Mouse (Mus musculus): ENCODE data around the gene Fbxo9. TPM values are rescaled to one million over a fixed set of nuclear protein-coding genes. Genes with fewer than 3 reads are reported as not detected.
"Not testable (repeated sequence)": the region's sequence is repeated elsewhere in the genome, so short reads cannot be mapped to it uniquely, and the experiment has no call there.

Gene Fbxo9
- total RNA-seq (2021): 10 to 100 TPM; 32.0 to 33.2 TPM
- long read RNA-seq, experiment 1, transcript Fbxo9-202 (13 exons, 2,155 nt): major isoform, 29 of 36 reads
- long read RNA-seq, experiment 1, partial matches to known transcripts: 0 of 36 reads
- long read RNA-seq, experiment 1, other reads (novel, unspliced or antisense): 3 of 36 reads
- long read RNA-seq, experiment 2, transcript Fbxo9-202 (13 exons, 2,155 nt): major isoform, 9 of 16 reads
- long read RNA-seq, experiment 2, partial matches to known transcripts: 0 of 16 reads
- long read RNA-seq, experiment 2, other reads (novel, unspliced or antisense): 5 of 16 reads

DNA sequence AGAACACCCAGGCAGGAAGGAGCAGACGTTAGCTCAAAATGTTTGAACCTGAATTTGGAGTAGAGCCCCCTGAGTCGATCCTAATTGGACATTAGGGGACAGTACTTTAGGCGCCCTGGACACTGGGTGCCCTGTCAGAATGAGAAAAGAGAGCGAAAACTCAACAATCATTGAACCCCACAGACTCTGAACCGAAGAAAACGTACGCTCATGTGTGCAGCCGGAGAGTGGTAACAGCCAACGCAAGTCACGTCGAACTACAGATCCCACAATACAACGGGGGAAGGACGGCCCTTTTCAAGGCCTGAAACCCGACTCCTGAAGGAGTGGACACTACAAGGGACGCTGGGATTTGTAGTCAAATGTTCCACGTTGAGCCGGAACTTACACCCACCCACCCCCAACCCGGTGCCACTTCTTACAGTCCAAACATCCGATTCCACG, at the start of gene Fbxo9, which contains the start of gene Ick:
TSS of gene Fbxo9 (minus strand) at position 270 of the 444 bp plus-strand sequence.
TSS of gene Ick (plus strand) at position 397 of the 444 bp plus-strand sequence.
- DNase-seq: peak; percentile 94 to 96

DNA sequence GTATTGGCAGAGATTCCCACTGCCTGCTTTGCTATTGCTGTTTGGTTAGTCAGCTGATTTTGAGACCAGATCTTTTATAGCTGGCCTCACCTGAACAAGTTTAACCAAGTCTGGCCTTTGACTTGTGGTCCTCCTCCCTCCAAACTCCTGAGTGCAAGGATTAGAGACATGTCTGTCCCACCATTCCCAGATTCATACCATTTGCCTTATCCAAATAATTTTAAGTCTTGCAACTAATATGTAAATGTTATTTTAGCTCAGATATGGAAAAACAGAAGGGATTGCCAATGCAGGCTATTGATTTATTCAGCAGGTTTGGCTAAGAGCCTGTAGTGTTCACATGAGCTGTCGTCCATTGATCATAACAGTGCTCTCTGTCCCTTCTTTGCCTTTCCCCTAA, 48.4 kb upstream of the Fbxo9 start:
- no peak for DNase-seq

DNA sequence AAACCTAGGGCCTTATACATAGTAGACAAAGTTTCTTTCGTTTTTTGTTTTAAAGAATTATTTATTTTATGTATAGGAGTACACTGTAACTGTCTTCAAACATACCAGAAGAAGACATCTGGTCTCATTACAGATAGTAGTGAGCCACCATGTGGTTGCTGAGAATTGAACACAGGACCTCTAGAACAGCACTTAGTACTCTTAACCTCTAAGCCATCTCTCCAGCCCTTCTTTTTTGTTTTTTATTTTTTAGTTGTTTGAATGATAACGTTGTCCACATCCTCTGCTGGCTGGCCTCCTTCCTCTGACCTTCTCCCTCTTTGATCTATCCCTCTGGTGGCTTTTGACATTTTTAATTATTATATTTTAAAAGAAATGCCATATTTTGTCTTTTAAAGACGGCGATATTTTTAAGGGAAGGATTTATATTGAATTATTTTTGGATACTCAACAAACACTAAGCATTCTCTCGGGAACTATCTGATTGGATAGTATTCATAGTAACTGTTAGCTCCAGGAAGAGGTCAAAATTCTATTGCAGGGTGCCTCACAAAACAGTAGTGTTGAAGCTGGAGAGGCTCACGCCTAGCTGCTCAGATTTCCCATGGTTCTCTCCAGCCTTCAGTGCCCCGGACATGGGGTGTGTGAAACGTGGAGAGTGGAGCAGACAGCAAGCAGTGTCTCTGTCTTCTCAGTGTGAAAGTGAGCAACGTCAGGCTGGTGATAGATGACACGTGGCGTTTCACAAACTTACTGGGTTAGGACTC, 45.5 kb upstream of the Fbxo9 start:
- peak in 1 of 2 experiments; percentile 24 for DNase-seq

DNA sequence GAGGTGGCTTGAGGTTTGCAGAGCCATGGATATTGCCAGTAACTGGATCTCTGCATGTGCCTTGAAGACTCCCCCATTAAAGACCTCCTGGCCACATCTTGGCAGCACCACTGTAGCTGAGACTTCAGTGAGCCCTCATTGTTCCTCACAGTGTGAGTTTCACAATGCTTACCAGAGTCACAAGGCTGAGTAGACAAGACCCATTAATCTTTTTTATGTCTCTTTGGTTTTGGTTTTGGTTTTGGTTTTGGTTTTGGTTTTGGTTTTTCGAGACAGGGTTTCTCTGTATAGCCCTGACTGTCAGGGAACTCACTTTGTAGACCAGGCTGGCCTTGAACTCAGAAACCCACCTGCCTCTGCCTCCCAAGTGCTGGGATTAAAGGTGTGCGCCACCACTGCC, 40.9 kb upstream of the Fbxo9 start:
- DNase-seq: not testable (repeated sequence)

DNA sequence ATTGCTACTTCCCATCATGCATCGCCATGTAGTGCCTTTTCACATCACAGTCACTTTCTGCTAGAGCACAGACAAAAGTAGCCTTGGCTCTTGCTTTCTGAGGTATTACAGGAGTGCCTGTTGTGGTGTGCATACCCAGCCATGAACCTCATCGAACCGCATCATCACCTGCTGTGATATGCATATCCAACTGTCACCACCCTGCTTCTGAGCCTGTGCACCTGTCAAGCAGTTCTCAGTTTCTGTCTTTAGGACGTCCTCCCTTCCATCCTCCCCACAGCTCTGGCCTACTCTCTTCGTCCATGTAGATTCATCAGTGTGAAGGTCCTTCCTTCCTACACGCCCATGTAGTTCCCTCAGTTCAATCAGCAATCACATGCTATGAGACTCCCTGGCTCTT, 39.3 kb upstream of the Fbxo9 start:
- DNase-seq: no peak

DNA sequence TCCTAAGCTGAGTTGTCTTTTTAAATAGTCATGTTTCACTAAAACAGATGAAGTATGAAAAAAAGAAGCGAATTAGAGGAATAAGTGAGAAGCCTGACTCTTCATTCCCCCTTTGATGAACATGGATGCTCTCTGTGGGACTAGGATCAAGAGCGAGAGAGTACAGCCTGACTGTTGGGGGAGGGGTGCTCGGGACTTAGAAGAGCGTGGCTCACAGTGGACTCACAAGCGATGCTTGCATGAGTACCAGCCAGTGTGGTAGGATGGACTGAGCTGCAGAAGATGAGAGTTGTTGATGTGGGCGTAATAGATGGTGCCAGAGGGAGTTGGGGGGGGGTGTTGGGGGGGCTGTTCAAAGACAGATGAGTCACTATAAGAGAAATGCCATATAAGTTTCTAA, 37.8 kb upstream of the Fbxo9 start:
- no peak for DNase-seq

DNA sequence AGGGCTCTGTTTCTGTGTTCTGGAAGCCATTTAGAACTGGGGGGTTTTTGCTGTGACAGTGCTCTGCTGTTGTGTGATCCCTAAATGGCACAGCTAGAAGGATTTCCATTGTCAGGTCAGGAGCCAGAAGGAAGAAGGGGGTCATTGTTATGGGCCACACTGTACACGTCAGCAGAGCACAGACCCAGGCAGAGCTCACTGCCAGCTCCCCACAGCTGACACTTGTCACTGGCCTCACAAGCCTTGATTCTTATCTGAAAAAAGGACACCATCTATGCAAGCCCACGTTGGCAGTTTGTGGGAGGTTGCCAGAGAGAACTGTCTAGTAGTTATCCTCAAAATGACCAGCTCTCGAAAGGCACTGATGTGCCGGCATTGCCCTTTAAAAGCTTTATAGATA, 37.2 kb upstream of the Fbxo9 start:
- no peak for DNase-seq

DNA sequence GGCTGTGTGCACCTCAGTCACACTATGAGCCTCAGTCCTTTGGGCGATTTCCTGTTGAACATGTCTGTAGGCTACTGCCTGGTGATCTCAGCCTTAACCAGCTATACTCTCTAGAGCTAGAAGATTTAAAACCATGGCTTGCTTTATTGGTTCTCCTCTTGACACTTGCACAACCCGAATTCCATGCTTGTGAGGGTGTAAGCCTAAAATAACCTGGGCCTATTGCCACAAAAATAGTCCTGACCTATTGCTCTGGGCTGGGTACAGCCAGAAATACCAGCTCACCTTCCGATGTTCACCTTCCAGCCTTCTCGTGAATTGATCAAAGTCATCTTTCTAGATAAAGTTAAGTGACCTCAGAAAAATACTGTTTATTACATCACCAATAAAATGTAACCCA, 30.6 kb upstream of the Fbxo9 start:
- DNase-seq: peak; percentile 72 to 75

DNA sequence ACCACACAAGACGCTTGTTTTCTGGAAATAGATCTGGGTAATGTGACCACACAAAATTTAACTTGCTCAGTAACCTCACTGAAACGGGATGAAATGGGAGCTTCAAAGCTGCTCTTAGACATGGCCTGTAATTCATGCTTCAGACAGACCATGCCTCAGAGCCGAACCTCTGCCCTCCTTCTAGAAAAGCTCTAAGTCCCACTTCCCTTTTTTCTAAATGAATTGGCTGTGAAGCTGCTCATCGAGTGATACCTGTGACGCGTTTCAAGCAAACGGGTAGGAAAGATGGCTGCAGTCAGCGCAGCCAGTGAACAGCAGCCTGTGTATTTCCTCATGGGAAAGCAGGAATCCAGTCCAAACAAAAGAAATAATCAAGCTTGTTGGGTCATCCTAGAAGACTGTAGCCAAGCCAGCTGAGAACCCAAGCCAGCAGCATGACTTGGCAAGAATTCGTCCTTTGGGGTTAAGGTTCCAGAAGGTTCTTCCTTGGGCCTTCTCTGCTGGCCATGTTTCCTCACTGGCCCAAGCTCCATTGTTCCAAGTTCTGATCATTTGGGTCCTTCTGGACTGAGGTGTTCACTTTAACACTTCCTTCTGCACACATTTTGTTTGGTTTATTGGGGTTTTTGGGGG, 29.3 kb upstream of the Fbxo9 start:
- DNase-seq: peak; percentile 66 to 69

DNA sequence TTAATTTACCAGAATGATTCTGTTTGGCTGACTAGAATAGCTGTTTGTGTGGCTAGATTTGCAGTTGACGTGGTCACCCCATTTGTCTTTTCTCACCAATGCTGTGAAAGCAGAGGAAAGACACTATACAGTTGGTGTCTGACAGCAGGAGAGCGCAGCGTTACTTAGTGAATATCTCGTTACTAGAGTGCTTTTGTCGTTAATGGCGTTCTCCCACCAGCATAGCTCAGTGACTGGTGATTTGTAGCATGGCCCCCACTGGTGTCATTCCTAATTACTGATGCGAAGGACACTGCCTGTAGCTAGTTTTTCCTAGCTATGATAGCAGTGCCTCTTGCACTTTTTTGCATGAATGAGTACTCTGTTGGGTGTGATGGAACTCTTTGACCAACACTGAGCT, 26.8 kb upstream of the Fbxo9 start:
- no peak for DNase-seq

DNA sequence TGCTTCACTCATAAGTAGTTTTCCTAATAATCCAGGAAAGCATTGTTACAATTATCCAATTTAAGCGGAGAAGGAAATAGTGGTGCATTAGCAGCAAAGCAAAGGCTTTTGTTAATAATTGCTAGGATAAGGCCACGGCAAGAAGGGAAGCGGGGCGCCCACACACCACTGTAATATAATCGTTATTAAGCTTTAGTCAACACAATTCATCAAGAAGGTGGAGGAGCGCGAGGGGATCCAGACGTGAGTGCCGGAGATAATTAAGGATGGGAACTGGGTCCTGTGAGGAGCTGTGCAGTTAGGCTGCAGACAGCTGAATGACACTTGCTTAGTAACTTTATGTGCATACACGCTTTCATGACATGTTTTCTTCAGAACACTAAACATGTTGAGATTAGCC, 17.8 kb upstream of the Fbxo9 start:
- DNase-seq: no peak

DNA sequence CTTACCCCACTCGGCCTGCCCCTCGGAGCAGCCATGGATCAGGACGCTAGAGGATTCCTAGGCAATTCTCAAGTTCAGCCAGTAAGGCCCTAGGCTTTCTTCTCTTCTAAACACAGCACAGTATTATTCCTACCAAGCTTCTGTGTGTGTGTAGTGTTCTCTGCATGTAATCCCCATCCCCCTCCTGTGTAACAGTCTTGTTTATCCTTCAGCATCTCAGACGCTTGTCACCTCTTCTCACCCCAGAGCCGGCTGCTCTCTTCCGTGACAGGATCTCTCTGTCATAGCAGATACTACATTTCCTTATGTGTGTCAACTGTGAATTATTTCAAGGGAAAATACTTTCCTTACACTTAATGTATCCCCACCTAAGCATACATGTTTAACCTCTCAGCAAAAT, 17.1 kb upstream of the Fbxo9 start:
- DNase-seq: no peak

DNA sequence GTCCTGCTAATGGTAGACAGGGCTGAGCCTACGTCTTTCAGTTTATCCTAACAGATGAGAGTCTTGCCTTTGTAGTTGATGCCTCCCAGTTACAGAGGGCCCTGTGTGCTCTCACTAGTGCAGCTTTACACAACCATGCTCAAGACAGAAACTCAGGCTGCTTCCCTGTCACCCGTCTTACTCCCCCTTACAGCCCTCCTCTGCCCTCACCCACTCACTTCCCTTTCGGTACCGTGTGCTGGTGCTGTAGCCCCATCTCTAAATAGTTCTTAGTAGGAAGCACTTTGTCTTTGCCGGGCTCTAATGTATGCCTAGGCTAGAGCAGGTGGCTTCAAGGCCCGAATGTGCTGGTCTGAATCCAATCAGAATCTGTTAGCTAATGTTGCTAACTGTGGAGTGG, 15.4 kb upstream of the Fbxo9 start:
- DNase-seq: no peak

DNA sequence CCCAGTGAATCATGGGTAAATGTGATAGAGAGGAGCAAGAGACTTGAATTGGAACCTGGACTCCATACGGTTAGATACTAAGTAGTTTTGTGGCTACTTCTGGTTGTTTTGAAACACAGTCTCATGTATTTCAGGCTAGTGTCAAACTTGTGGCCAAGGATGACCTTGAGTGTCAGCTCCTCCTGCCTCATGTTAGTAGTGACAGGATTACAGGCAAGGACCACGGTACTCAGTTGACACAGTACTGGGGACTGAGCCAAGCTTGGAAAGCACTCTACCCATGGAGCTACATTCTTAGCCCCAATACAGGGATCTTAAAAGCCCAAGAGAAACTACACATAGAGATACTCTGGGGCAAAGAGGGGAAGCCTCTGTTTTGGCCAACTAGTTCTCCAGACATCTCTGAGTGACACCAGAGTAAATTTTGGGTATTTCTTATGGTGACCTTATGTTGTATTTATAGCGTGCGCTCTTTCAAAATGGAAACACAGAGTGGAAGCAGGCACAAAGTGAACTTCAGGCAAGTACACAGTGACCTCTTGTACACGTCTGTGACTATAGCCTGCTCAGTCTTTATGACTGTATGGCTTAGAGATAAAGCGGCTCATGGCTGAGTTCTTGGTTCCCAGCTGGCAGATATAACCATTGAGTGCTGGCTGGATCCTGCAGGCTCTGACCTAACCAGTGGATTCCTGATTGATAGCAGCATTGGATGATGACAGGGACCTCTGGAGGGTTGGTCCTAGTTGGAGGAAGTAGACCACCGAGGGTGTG, 14.3 kb upstream of the Fbxo9 start:
- DNase-seq: peak in 1 of 2 experiments; percentile 48

DNA sequence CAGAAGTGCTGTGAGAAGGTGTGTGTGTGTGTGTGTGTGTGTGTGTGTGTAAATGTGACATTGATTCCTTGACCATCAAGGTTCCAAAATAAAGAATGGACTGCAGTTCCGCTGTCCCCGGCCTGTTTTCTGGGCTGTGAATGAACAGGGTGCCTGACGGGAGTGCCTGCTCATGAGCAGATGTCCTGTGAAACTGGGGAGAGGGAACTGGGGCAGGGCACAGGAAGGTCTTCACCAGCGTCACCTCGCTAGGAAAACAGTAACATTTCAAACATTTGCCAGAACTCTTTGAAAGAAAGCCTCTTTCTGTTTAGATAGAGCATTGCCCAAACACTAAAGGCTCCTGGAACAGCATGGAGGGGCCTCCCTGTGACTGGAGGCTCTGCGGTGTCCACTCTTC, 13.1 kb upstream of the Fbxo9 start:
- peak in 1 of 2 experiments; percentile 28 for DNase-seq

DNA sequence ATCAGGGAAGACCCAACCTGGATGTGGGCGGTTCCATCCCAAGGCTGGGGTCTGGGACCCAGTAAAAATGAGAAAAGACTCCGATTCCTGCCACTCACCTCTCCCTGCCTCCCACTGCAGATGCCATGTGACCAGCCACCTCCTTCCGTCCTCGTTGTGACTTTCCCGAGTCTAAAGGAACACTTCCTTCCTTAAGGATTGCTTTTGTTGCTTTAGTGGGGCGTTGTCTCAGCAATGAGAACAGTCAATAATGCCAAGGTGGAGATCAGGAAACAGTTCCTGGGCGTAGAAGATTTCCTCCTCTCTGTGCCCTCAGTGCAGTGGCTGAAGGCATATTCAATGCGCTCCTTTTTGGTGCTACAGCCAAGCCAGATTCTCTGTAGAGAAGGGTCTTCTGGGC, 12.5 kb upstream of the Fbxo9 start:
- peak in 1 of 2 experiments; percentile 69 for DNase-seq

DNA sequence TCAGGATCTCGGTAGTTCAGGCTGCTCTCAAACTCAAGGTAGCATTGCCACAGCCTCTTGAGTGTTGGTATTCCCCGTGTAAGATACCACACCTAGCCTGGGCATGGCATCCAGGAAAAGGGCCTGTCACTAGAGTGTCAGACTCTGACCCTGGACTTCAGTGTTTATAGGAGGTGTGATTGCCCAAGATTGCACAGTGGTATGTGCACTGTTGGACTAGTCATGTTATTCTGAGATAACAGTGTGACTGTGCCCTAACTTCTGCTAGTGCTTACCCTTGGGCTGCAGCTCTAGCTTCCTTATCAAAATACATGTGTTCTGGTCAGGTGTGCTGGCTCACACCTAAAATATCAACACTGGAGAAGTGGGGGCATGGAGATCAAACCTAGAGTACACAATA, 8.8 kb upstream of the Fbxo9 start:
- DNase-seq: no peak

DNA sequence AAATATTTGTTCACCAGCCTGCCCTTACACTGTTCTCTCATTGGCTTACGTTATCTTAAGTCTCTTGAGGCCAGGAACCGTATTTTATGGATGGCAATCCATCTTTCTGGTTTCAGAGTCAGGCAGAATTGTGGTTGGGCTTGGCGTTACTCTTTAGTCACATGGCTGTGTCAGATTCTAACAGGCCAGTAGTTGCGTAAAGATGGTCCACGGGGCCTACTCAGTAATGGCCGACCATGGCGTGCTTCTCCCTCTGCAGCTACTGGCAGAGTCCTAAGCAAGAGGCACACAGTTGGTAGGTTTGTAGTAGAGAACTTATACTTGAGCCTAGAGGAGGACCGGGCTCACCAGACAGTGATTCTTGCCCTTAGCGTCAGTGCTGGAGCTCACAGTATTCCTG, 6.9 kb upstream of the Fbxo9 start:
- peak; percentile 41 to 61 for DNase-seq

DNA sequence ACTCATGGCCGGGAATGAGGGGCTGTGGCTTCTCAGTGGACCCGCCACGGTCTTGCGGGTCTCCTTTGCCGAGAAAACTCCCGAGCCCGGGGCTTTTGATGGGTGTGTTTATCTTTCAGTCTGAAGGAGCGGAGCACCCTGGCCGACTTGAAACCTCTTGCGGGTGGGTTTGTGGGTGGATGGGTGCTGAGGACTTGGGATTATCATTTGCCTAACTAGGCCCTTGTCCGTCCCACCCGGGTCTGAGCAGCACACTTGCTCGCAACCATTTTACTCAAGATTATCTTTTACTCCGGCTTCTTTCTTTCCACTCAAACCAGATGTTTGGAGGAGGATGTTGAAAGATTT, 4.6 kb upstream of the Fbxo9 start:
- DNase-seq: no peak

DNA sequence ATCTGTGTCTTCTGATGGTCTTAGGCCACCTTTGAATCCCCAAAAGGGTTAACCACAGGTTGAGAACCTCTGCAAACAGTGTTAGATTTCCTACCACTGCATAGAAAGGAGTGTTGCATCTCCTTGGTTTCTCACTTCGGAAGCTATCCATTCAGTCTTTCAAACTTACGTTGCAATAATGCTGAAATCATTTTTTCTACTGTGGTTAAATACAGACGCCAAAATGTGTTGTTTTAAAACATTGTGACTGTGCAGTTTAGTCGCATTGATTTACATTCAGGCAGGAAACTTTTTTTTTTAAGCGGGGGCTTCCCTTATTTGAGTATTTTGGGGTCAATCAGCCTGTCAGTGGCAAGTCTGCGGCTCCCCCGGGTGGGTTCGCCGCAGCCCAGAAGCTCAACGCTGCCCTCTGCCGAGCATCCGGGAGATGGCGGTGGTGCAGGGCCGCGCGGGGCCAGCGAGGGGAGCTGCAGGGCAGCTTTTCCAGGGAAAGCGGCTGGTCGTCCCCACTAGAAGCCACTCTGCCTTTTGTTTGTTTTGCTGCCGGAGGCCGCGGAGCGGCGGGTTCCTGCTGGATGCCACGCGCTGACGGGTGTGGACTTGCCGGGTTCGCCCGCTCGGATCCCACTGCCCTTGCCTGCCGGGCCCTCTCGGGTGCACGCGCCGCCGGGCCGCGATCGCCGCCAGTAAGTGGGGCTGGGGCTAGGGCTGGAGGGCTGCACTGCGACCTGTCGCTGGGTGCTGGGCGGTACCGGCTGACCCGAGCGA, 4.1 kb upstream of the Fbxo9 start:
- DNase-seq: peak; percentile 94 to 97

DNA sequence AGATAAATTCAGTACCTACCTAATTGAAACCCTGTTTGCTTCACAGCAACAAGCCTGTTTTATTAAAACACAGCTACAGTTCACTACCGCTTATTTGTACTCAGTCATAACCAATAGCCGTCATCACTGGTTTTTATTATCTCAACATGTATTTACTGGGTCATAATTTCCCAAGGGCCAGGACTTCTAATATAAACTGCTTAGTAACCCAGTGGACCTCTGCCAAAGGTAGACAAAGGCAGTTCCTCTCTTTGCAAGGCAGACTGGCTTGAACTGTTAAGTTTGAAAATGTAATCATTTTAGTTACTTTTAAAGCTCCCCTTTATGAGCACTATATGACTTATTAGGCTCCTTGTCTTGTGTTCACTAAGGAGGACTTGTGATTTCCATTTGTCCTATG, 2.6 kb upstream of the Fbxo9 start:
- no peak for DNase-seq

DNA sequence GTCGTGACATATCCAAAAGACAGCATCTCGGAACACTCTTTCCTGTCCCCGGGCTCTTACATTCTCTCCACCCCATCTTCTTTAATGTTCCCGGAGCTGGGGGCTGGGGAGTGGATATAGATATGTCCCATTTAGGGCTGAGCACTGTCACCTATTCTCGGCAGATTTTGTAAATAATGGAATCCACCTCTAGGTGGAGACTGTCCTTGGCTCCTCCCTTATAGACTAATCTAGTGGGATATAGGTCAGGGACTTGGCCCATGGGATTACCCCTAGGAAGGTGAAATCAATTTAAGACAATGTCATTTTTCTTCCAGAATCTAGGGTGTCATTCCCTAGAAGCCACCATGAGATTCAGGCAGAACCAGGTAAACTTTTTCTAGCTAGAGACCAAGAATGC, 791 bp upstream of the Fbxo9 start:
- DNase-seq: no peak

All from heart, adult 18-20 months (tissue).